Mouse (Mus musculus) gastrocnemius, adult 8-10 months (tissue): ENCODE results near the gene Vmn1r232. TPM values are rescaled to one million over a fixed set of nuclear protein-coding genes. Genes with fewer than 3 reads are reported as not detected.

ENCODE experiments used
- DNase-seq, 2 experiments: peaks; one replicate each; pipeline ENCODE4 v3.0.0; 2022; ENCODE audit warnings: low spot score in 2 of 2
- total RNA-seq, 4 experiments: library from RNA; stranded (reverse); gene quantifications; 2 replicates each; pipeline ENCODE4 v1.2.4; 2022

Gene Vmn1r232
- total RNA-seq = not detected

DNA sequence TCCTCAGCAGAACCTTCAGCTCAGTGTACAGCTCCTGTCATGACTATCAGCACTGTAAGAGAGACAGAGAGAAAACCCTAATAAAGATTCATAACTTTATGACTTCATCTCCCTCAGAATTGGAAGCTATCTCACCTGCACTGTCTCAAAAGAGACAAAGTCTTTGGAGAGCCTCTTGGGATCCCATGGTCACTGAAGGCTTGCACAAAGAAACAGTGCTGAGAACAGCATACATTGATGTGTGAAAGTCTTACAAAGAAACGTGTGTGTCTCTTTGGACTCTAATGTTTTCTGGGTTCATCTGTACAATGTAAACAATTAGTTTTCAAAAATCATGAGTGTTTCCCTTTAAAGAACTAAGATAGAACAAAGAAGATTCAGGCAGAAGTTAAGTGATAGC, at the start of gene Vmn1r232:
Gene Vmn1r232, minus strand, starts transcription at position 101 of the 400 bp plus-strand sequence.
- no peak for DNase-seq

GRCm38 (mm10) chr17:20966681-20967080, 47.2 kb upstream of the Vmn1r232 start:
- no peak for DNase-seq

- DNase-seq = peak in 1 of 2 experiments; percentile 11
Observed at GRCm38 (mm10) chr17:20965421-20965820, 45.9 kb upstream of the Vmn1r232 start.

DNA sequence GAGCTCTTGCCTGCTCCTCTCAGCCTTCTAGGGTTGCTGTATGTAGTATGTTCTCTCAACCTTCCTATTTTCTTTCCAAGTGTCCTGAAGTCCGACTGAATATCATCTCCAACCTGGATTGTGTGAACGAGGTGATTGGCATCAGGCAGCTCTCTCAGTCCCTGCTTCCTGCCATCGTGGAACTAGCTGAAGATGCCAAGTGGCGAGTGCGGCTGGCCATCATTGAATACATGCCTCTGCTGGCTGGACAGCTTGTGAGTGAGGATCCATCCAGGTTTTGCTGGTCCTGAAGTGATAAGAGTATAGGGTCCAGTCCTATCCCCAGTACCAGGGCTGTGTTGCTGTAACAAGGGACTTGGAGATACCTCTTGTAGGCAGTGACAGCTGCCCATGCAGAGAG, 40.9 kb upstream of the Vmn1r232 start:
- no peak for DNase-seq

- no peak for DNase-seq
Observed at GRCm38 (mm10) chr17:20946636-20947035, 27.1 kb upstream of the Vmn1r232 start.

DNA sequence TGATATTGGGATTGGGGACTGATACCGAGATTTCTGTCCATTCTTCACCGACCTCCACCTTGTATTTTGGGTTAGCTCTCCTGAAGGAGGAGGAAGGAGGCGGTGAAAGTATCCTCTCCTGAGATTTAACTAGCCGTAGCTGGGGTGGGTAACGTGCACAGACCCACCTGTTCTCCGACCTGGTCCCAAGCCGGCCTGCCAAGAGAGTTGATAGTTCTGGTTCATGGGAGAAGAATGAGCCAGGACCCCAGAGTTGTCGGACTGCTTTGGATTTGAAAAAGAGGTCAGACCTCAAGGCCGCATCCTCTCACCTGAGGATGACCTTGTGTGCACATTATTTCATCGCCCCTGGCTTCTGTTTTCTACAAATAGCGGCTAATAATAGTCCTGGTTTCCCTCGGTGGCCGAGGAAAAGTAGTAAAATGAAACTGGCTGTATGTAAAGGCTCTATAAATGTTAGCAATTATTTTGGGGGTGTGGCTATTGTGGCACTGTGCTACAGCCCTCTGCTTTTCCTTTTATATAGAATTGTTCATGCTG, 26.6 kb upstream of the Vmn1r232 start:
- no peak for DNase-seq

GRCm38 (mm10) chr17:20944985-20945891, 25.7 kb upstream of the Vmn1r232 start, which contains the start of gene Ppp2r1a:
Gene Ppp2r1a (plus strand): TSS chr17:20945311.
- DNase-seq = peak; percentile 98 to 99

DNA sequence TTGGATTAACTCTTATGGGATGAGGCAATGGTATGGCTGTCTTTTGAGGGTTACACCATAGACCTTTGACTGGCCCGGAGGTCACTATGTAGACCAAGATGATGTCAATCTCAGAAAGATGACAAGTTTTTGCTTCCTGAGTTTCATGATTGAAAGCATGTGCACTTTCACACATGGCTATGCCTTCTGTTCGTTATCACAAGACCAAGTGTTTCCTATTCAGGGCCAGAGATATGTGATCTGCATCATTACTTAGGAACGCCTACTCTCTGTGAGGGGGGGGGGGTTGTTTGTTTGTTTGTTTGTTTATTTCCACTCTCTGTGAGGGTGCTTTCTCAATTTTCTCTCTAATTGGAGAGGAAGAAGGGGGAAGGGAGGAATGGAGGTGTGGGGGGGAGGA, 24.7 kb upstream of the Vmn1r232 start:
- DNase-seq = no peak

DNA sequence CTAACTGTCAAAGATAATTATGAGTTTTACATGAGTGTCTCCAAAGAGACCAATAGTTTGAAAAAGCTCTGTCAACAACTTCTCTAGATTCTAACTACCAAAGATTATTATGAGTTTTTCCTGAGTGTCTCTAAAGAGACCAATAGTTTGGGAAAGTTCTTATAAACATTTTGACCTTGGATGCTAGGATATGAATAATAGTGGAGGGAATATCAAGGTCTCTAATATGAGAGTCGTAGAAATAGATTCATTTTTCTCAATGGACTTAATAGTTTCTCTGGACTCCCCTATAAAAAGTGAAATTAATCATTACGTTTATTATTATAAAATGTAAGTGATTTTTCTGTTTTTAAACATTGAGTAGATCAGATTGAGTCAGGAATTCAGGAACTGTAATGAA, 14.5 kb downstream of the Vmn1r232 start, which contains the start of gene Vmn1r231:
Gene Vmn1r231, minus strand, starts transcription at position 101 of the 400 bp plus-strand sequence.
- no peak for DNase-seq

Other genes starting within 250 kb of the Vmn1r232 start
- not detected for gene Vmn1r226, start 236.9 kb downstream of the Vmn1r232 start, total RNA-seq
- gene Vmn1r227, start 189.9 kb downstream of the Vmn1r232 start, total RNA-seq = not detected
- gene Vmn1r228, start 133.6 kb downstream of the Vmn1r232 start, total RNA-seq = not detected
- gene Vmn1r229, start 108.2 kb downstream of the Vmn1r232 start, total RNA-seq = not detected
- gene Vmn1r230, start 79.3 kb downstream of the Vmn1r232 start, total RNA-seq = not detected
- gene Vmn1r231, start 14.6 kb downstream of the Vmn1r232 start, total RNA-seq = not detected
- gene Ppp2r1a, start 25.6 kb upstream of the Vmn1r232 start, total RNA-seq = 100 to 1,000 TPM in 1 of 4 experiments, 10 to 100 TPM in 3; 79.4 to 102 (median 85.5) TPM
- not detected for gene Vmn1r233, start 76.8 kb upstream of the Vmn1r232 start, total RNA-seq
- 1 to 10 TPM; 4.5 to 7.3 (median 5.5) TPM for gene Zfp160, start 89.2 kb upstream of the Vmn1r232 start, total RNA-seq